Mouse (Mus musculus): Measurements from ENCODE around the gene Sox5.

The Sox5 gene

DNA sequence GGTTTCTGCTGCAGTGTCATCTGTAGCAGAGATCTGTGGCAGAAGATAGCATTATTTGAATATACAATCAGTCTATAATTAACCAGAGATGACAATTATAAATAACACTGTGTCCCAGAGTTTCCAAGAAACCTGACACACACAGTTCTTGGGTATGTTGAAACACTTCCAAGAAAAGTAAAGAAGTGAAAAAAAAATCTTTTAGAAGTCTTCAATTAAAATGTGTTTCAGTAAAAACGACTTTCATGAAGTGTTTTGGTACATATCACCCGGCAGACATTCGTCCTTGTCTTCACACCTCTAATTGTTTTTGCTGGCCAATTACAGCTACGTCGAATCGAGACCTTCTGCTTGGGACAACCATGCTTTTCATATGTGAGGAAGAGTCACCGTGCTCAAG lies 924.4 kb downstream of the Sox5 start:
- DNase-seq (ENCODE audit: low read depth, low spot score), result no peak

- DNase-seq (ENCODE audit: low read depth, low spot score), result no peak
Observed at GRCm38 (mm10) chr6:143855421-143855820, 926.4 kb downstream of the Sox5 start.

- DNase-seq (ENCODE audit: low read depth, low spot score), result no peak
Observed at GRCm38 (mm10) chr6:143854031-143854430, 927.7 kb downstream of the Sox5 start.

DNA sequence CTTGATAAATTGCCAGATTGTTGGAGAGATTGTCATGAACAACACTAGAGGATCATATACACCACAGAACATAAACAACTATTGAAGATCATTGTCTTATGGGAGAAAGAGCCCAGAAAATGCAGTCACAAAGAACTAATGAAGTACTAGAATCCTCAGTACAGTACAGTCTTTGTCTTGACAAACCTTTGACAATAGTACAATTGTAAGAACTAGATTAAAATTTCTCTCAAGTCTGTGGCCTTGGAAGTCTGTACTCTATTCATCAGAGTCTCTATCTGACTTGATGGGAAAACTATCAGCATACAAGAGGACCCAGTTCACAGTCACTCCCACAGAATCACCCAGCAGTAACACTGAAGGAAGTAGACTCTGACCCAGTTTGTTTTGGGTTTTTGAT lies 936.0 kb downstream of the Sox5 start:
- no peak for DNase-seq (ENCODE audit: low read depth, low spot score)

- DNase-seq (ENCODE audit: low read depth, low spot score), result no peak
Observed at GRCm38 (mm10) chr6:143844701-143844970, 937.1 kb downstream of the Sox5 start.

DNA sequence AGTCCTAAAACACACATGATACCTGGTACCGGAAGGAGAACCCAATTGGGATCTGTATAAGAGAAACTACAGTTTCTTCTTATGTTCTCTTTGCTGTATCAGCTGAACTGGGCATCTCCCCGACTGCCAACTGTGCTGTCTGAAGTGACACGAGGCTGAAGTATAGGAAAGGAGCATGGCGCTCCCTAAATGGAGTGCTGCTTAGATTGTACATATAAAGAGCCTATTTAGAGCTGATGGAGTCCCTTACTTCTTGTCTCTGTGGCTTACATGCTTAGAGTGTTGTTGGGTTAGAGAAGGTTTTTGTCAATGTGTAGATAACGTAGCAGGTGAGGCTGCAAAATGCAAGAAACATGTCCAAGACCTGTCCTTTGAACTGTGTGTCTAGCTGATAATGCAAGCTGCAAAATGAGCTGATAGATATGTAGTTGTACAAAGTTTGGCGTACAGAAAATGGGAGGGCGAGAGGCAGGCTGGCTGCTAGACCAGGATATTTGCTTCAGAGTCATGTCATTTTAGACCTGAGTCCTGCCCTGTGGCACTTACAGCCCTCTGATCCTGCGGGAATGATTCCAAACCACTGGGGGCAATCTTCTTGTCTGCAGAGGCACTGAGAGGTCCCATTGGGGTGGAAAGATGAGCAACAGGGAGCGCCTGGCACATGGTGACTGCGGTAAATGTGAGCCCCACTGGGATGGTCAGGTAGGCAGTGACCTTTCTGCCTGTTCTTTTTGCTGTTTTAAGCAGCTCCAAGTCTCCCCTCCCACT lies 937.7 kb downstream of the Sox5 start:
- no peak for DNase-seq (ENCODE audit: low read depth, low spot score)

- DNase-seq (ENCODE audit: low read depth, low spot score), result no peak
Observed at GRCm38 (mm10) chr6:143841954-143842353, 939.8 kb downstream of the Sox5 start.

DNA sequence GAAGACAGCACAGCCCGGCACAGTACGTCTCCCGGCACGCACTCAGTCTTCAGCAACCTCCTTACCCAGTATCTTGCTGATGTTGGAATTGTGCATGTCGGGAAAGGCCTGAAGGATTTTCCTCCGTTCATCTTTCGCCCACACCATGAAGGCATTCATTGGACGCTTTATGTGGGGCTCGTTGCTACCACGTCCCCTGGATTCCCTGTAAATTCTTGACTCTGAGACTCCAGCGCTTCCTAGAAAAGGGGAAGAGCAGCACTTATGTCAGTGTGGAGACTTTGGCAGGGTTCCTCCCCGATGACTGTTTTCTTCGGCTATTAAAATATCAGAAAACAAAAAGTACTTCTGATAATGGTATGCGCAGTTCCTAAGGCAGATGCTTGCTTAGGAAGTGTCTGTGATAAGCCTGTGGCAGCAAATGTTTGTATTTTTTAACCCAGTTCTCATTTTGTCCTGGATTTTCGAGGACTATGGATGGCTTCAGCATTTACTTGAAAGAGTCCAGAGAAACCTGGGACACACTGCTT lies 940.6 kb downstream of the Sox5 start:
- no peak for DNase-seq (ENCODE audit: low read depth, low spot score)

- no peak for DNase-seq (ENCODE audit: low read depth, low spot score)
Observed at GRCm38 (mm10) chr6:143838384-143839076, 943.2 kb downstream of the Sox5 start.

DNA sequence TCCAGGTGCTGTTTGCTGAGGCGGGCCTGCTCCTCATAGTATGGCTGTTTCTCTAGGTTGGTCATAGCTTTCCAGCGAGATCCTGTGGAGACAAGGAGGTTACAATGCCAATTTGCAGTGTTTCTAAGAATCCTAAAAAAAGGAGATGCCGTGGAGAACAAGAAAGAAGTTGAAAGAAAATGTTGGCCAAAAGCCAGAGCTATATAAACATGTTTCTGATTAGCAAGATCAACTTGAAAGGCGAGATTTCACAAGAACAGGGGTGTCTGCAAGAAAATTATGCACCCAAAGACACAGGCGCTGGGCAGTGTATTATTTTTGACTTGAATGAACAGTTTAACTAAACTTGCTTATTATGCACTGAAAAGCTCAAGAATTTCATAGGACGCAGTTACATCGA lies 946.4 kb downstream of the Sox5 start:
- DNase-seq (ENCODE audit: low read depth, low spot score), result no peak

- no peak for DNase-seq (ENCODE audit: low read depth, low spot score)
Observed at GRCm38 (mm10) chr6:143833986-143834385, 947.8 kb downstream of the Sox5 start.

GRCm38 (mm10) chr6:143833182-143833558 lies 948.6 kb downstream of the Sox5 start:
- DNase-seq (ENCODE audit: low read depth, low spot score), result no peak

DNA sequence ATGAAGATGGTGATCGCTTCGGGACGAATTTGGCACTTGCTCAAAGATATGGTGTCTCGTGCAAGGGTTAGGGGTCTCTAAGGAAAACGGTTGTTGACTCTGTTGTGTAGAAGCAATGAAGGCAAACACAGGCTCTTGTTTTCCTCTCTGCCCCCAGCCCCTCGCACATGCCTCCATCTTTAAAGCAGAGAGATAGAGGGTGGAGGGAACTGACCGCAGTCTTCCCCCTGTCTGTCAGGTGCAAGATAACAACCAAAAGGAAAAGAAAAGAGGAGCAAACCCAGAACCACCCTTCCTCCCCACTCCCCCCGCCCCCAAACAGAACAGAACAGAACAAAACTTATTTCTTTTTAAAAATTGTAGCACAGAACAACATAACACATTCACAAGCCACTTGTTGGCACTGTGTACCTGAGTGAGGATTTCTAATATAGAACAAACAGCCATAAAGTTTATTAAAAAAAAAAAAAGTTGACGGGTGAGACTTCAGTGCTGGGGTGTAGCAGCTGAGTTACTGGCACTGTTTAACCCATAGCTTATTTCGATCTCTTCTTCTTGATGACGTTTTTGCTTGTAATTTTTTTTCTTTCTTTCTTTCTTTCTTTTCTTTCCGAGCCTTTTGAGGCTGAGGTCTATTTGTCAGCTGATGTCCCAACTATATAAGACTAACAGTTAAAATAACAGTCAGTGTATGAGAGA lies 949.1 kb downstream of the Sox5 start:
- DNase-seq (ENCODE audit: low read depth, low spot score), result no peak

GRCm38 (mm10) chr6:143831246-143831645 lies 950.5 kb downstream of the Sox5 start:
- DNase-seq (ENCODE audit: low read depth, low spot score), result no peak

DNA sequence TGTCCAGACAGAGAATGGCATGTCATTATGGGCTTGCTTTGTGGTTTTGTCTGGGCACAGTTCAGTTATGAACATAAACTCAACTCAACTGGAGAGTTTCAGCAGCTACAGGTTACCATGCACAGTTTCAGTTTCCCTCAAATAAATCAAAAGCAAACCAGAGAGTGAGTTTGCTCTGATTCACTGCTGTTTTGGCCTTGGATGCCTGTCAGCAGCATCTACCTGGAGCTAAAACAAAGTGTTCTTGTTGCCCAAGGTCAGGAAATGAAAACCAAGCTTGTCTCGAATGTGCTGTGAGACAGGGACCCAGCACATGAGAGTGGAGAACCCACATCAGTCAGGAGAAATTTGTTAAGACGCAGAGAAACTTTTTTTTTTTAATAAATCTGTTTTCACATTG lies 951.6 kb downstream of the Sox5 start:
- peak; percentile 24 for DNase-seq (ENCODE audit: low read depth, low spot score)

DNA sequence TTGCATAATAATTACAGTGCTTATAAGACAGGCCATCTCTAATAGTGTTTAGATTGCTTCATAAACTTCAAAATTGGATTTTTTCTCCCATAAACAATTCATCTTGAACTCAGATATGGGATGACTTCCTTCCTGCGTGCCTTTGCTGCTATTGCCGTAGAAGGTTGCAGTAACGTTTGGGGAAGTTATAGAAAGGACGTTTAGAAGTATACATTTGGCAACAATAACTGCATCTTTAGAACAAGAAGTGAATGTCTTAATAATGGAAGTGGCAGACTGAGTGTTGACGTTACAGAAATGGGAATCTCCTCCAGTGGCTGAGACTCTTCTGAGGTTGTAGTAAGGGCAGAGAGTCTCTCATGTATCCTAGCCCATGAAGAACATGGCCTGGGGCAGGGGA lies 955.0 kb downstream of the Sox5 start:
- DNase-seq (ENCODE audit: low read depth, low spot score), result no peak

GRCm38 (mm10) chr6:143825966-143826365 lies 955.8 kb downstream of the Sox5 start:
- DNase-seq (ENCODE audit: low read depth, low spot score), result no peak

DNA sequence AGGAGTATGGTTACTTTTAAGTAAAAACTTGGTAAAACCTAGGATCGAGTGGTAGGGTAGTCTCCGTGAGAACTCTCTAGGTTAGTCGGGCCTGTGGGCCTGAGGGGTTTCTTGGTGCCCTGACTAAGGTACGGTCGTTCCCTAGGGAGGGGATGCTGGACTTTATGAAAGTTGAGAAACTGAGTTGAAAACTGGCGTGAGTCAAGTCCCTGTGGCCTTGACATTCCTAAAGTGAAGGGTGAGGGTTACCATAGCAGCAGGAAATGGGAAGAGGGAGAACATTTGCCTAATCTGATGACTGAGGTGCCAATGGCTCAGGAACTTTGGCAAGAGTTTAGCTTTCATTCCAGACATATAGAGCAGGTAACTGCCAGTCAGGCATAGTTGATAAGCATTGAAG lies 956.7 kb downstream of the Sox5 start:
- DNase-seq (ENCODE audit: low read depth, low spot score), result no peak

DNA sequence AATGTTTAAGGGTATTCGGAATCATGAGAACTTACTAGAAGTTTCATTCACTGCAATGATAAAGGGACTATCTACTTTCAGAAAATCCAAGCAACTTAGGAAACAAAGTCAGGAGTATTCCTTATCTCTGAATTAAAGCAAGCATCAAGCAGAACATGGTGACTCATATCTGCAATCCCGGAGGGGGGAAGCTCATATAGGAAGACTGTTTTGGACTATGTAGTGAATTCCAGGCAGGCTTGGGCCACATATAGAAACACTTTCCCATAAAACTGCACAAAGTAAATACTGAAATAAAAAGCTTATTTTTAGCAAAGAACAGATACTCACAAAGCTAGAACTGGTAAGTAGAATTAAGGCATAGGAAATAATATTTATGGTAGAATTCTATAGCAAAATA lies 993.3 kb downstream of the Sox5 start:
- DNase-seq (ENCODE audit: low read depth, low spot score), result no peak

- DNase-seq (ENCODE audit: low read depth, low spot score), result no peak
Observed at GRCm38 (mm10) chr6:143787360-143787759, 994.4 kb downstream of the Sox5 start.

DNA sequence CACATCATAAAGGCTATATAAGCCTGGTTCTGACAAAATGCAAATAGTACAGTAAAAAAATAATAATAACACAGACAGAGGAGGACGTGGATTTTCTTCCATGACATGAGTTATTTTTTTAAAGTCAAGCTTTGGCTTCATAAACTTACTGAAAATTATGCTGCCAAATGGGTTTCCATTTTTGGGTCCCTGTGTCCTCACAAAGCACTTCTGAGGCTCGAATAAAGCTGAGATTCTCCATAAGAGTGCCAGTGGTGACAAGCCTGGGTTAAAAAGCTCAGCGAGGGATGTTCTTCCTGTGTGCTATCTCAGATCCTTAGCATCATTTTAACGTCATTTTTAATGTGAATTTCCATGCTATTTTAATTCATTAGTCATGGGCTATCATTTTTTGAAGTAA lies 996.1 kb downstream of the Sox5 start:
- no peak for DNase-seq (ENCODE audit: low read depth, low spot score)
